Mouse (Mus musculus): Measurements from ENCODE around the gene Paip2b.
"Not testable (repeated sequence)": the region's sequence is repeated elsewhere in the genome, so short reads cannot be mapped to it uniquely, and the experiment has no call there.

DNA sequence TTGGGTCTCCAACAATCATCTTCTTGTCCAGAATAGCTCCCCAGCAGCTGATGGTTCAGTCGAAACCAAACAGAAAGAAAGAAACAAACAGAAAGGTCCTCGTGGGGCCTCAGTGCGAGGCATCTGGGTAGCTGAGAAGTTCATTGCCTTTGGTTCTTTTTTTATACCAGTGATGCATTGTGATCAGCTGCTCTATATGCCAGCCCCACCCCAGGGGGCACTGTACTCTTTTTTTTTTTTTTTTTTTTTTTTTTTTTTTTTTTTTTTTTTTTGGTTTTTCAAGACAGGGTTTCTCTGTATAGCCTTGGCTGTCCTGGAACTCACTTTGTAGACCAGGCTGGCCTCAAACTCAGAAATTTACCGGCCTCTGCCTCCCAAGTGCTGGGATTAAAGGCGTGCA lies 41.0 kb downstream of the Paip2b start:
- not testable (repeated sequence) for TF ChIP-seq CTCF (conservative IDR thresholded peaks at IDR 0.05; ENCODE audit: low read length); NANOG (IDR thresholded peaks at IDR 0.05; ENCODE audit: borderline replicate concordance, low read length)

Measured in E14TG2a.4 (cell line).